Mouse (Mus musculus): Measurements from ENCODE around the gene Olfr90. TPM values are rescaled to one million over a fixed set of nuclear protein-coding genes. Genes with fewer than 3 reads are reported as not detected.

Olfr90 gene
- total RNA-seq, 2 experiments from 2014 or later: not detected

Other genes starting within 250 kb of the Olfr90 start
- not detected for gene Trim15, start 221.3 kb downstream of the Olfr90 start, total RNA-seq (2021)
- gene Trim10, start 218.9 kb downstream of the Olfr90 start, total RNA-seq (2021): not detected
- gene Trim40, start 198.4 kb downstream of the Olfr90 start, total RNA-seq (2021): not detected
- not detected for gene Trim31, start 190.4 kb downstream of the Olfr90 start, total RNA-seq (2021)
- gene Rnf39, start 145.6 kb downstream of the Olfr90 start, total RNA-seq (2021): 1 to 10 TPM; 1.7 TPM
- gene Ppp1r11, start 136.8 kb downstream of the Olfr90 start, total RNA-seq (2021): 10 to 100 TPM; 81.7 to 91.9 TPM
- 10 to 100 TPM; 25.8 to 30.3 TPM for gene Znrd1, start 129.9 kb downstream of the Olfr90 start, total RNA-seq (2021)
- gene Znrd1as, start 129.9 kb downstream of the Olfr90 start, total RNA-seq (2021): 1 to 10 TPM; 2.3 to 4.5 TPM
- gene 2410137M14Rik, start 107.3 kb downstream of the Olfr90 start, total RNA-seq (2021): 1 to 10 TPM in 1 of 2 experiments, not detected in 1; 1.1 TPM
- gene H2-M5, start 99.0 kb downstream of the Olfr90 start, total RNA-seq (2021): 1 to 10 TPM; 6.0 to 6.5 TPM
- gene Zfp57, start 87.3 kb downstream of the Olfr90 start, total RNA-seq (2021): 100 to 1,000 TPM; 218 to 227 TPM
- gene Mog, start 65.1 kb downstream of the Olfr90 start, total RNA-seq (2021): under 1 TPM in 1 of 2 experiments, not detected in 1; 0.20 TPM
- gene Gabbr1, start 42.5 kb downstream of the Olfr90 start, total RNA-seq (2021): 100 to 1,000 TPM; 430 to 482 TPM
- gene Olfr91, start 9.8 kb upstream of the Olfr90 start, total RNA-seq (2021): not detected
- not detected for gene Olfr92, start 31.6 kb upstream of the Olfr90 start, total RNA-seq (2021)
- not detected for gene Olfr93, start 73.0 kb upstream of the Olfr90 start, total RNA-seq (2021)
- not detected for gene Ubd, start 105.4 kb upstream of the Olfr90 start, total RNA-seq (2021)
- not detected for gene Olfr94, start 112.5 kb upstream of the Olfr90 start, total RNA-seq (2021)
- not detected for gene Olfr95, start 124.6 kb upstream of the Olfr90 start, total RNA-seq (2021)
- not detected for gene Olfr96, start 131.6 kb upstream of the Olfr90 start, total RNA-seq (2021)
- not detected for gene Olfr97, start 148.8 kb upstream of the Olfr90 start, total RNA-seq (2021)
- not detected for gene Olfr98, start 175.2 kb upstream of the Olfr90 start, total RNA-seq (2021)
- 1 to 10 TPM; 1.6 to 1.7 TPM for gene H2-M3, start 181.7 kb upstream of the Olfr90 start, total RNA-seq (2021)
- not detected for gene Olfr99, start 195.0 kb upstream of the Olfr90 start, total RNA-seq (2021)
- not detected for gene Olfr101, start 215.8 kb upstream of the Olfr90 start, total RNA-seq (2021)
- gene Olfr102, start 228.6 kb upstream of the Olfr90 start, total RNA-seq (2021): not detected

All from left cerebral cortex, postnatal 4 days (tissue).